Mouse (Mus musculus) mature B cell (primary cell): ENCODE measurements around the gene Smyd5.
"Not testable (repeated sequence)": the region's sequence is repeated elsewhere in the genome, so short reads cannot be mapped to it uniquely, and the experiment has no call there.

ENCODE experiments used
- in situ Hi-C: fragments of 300-500 bp; cut with MboI; formaldehyde crosslinking; loops from 2 replicates; pipeline ENCODE4 v1.14.3; 2019

Smyd5 gene

DNA sequence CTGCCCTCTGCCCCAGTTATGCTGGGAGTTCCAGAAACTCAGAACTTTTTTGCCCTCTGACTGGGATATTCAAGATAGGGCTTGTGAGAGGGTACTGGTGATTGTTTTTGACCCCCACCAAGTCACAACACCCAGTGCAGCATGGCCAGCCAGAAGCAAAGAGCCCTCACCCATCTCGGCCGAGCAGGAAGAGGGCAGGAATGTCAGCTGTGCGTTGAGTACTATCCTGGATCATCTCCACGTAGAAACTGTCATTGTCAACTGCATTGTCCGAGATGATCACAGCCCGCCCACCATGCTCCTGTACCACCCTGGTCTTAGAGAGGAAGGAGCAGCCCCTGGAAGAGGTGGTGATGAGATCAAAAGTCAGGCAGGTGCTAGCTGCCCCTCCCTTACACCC, 15.6 kb downstream of the Smyd5 start:
- in situ Hi-C loops = no loop called here

DNA sequence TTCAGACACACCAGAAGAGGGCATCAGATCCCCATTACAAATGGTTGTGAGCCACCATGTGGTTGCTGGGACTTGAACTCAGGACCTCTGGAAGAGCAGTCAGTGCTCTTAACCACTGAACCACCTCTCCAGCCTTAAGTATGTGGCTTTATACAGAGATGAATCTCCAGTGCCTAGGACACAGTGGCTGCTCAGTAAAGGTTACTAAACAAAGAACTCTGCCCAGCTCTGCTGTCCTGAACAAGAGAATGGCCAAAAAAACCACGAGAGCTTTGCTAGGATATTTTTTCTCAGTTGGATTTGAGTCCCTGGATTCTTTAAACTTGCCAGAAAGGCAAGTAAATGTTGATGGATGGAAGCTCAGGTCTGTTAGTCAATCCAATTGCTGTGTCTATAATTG, 18.4 kb downstream of the Smyd5 start:
- in situ Hi-C loops = not testable (repeated sequence)

DNA sequence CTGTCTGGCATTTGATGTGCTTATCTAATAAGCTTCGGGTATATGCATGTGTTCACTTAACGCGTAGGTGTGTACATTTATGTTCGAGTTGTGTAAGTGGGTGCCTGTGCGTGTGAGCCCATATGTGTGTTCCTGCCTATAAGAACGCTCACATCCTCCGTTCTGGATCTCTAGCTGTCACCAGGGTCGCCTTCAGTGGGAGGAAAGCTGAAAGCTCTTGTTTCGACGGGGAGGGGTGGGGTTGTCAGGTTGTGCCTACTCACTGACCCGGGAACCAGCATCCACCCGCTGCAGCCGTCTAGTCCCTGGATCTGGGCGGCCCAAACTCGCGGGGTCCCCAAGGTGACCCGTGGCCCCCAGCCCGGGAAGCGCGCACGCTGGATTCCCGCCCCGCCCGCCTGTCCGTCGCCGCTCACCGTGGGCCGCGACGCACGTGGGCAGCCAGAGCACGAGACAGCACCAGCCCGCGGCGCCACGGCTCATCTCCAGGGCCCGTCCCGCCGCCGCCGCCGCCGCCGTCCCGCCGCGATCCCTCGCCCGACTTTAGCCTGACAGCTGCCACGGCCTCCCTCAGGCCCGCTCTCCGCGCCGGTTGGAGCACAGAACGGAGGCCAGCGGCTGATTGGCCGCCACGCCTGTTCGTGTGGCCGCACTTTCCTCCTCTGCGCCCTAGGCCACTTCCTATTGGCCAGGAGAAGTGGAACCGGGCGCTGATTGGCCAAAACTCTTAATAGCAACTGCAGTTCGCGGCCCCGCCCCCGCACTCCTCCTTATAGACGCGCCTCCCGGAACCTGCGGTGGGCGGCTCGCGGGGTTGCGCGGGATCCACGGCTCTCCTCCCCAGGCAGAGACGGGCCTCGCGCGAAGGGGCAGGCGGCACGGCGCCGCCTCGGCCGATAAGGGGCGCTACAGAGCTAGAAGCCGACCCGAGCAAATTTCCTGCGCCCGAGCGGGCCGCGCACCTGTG, 19.2 kb downstream of the Smyd5 start, which contains the start of gene Cct7:
Gene Cct7 (plus strand): TSS at position 818 of the 967 bp plus-strand sequence.
- in situ Hi-C loops = no loop called here

DNA sequence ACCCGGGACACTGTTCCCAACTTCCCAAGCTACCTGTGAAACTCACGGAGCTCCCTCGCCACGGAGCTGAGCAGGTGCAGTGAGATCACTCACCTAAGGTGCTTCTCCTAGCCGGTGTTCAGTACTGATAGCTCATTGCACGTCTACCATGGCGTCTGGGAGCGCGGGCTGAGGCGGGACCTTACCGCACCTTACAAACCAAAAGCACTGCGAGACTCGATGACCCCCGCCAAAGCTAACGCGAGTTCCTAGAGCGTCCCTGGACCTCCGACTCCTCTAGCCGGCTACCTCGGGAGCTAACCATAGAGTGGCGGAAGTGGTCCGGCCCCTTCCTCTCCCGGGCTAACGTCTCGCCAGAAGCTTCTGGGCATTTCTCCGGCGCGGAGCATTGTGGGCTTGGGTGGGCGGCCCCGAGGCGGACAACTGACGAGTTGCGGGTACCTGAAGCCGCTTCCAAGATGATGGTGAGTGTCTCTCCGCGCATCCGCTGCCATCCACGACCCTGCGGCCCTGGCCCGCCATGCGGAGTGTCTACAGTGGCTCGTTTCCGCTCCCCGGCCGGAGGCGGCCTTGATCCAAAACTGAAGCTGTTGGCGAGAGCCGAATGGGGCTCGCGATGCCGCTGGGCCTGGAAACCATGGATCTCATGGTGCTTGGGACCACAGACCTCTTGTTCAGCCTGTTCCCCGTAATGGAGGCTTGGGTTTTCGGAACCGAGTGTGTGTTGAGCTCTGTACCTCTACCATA, 20.0 kb downstream of the Smyd5 start, which contains the start of gene Pradc1:
Gene Pradc1 (minus strand): TSS at position 307 of the 747 bp plus-strand sequence.
- in situ Hi-C loops = no loop called here

DNA sequence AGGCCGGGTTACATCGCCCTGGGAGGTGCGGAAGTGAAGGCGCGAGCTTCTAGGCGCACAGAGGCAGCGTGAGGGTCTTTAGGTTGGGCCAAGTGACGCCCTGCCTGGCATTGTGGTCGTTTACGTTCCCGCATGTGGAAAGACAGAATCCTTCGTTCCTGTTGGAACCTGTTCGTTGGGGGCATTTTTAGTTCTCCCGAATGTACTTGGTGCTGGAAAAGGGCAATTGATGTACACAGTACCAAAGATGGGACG, 20.5 kb downstream of the Smyd5 start:
- in situ Hi-C loops = no loop called here

DNA sequence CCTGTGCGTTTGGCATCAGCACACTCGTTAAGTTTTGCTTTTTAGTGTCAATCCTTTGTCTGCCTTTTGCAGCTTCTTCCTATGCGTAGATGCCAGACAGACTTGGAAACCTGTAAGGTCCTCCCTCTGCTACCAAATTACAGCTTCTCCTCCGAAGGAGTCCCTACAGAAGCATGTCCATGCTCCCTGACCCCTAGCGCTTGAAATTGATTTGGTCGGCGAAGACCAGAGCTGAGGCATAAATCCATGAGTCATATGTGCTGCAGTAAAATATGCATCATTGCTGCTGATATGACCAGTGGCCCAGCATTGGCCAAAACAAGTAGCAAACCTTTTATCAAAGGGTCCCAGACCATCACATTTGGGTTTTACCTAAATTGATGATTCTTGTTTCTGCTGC, 21.0 kb downstream of the Smyd5 start:
- in situ Hi-C loops = no loop called here

DNA sequence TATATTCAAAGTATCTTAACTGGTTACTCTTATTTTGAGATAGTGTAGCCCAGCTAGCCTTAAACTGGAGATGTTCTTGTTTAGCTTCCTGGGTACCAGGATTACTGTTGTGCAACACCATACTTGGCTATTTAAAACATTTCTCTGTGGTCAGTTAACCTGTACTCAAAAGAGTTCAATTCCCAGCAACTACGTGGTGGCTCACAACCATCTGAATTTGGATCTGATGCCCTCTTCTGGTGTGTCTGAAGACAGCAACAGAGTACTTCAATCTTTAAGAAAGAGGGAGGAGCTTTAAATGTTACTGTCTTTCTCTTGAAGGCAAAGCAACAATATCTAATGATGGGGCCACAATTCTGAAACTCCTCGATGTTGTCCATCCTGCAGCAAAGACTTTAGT, 27.8 kb downstream of the Smyd5 start:
- in situ Hi-C loops = no loop called here

DNA sequence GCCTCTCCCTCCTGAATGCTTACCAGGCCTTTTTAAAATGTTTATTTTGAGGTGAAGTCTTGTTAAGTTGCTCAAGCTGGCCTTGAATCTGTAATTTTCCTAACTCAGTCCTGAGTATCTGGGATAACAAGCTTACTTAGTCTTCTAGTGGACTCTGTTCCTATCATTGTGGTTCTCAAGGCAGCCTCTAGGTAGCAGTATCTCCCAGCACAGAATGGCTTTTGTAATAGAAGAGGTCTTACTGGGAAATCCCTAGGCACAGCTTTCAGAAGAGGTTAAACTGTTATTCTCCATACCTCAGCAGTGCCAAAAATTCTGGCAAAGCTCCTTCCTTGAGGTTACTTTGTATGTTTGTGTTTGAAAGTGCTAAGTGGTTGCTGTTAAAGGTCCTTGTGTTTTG, 33.6 kb downstream of the Smyd5 start:
- in situ Hi-C loops = no loop called here

DNA sequence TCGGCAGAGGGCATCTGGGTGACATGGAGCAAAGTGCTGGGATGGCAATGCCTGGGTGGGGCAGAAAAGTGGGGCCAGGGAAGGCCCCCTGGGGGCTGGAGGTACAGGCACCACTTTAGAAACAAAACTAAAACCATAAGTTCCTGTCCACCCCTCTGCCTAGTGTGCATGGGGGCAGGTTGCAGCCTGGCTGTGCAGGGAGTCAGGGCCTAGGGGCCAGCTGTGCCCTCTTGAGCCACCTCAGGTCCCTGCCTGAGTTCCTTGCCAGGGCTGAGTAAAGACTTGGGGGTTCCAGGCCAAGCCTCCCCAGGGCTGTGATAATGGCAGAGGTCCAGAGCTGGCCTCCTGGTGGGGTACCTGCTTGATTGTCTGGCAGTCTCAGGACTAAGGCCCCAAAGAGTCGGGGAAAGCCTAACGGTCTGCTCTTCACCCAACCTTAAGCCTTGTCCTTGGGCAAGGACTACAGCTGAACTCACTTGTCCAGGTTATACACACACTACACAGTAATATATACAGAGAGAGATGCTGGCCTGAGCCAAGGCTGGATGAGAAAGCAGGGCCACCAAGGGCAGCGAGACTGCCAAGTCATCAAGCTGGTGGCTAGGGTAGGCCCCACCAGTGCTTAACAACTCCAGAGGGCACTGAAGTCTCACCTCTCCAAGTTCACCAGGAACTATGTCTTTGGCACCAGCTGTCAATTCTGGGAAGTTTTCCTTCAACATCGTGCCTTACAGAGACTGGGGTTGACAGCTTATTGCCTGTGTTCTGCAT, 38.1 kb downstream of the Smyd5 start:
- in situ Hi-C loops = no loop called here

DNA sequence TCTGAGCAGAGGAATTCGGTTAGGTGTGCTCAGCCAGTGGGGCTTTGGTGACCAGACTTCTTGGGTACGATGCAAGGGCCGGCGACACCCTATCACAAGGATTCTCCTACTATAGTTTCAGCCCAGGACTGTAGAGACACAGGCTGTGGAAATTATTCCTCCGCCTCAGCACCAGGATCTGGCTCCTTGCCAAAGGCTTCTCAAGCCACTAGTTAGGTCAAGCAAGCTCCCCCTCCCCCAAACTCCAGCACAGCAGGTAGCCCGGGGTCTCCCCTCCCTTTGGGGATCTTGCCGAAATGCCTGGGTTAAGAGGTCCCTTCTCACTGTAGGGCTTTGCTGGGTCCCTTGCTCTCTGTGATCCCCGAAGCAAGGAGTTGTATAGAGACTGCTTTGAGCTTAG, 40.2 kb downstream of the Smyd5 start:
- in situ Hi-C loops = no loop called here

DNA sequence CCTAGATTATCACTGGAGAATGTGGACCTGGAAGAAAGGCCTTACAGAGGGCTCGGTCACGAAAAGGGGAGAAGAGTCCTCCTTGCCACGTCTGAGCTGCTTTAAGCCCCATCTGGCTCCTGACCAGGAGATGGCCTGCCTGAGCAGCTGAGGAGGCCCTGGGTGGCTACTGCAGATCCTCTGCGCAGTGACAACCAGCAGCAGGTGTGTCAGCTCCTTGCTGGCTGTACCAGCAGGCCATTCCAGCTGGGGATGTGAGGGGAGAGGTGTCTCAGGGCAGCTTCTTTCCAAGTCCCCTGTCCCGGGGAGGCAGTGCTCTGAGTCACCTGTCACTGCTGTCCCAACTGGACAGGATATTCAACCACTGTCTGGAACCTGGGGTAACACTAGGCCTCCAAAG, 40.8 kb downstream of the Smyd5 start:
- in situ Hi-C loops = no loop called here

DNA sequence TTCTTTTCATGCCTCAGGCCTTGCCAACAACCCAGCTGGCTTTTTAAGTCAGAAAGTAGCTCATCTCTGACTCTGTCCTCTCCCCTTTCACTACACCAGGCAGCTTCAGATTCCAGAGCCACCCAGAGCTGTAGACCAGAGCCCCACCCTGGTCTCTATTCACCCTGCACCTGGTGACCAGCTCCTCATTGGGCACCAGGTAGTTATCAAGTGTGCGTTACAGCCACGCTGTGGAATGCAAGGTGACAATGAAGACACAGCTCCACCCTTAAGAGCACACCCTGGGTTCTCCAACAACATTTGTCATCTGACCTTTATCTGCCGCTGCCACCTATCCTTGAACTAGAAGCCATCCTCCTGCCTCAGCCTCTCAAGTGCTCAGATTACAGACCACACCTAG, 43.8 kb downstream of the Smyd5 start:
- in situ Hi-C loops = no loop called here

DNA sequence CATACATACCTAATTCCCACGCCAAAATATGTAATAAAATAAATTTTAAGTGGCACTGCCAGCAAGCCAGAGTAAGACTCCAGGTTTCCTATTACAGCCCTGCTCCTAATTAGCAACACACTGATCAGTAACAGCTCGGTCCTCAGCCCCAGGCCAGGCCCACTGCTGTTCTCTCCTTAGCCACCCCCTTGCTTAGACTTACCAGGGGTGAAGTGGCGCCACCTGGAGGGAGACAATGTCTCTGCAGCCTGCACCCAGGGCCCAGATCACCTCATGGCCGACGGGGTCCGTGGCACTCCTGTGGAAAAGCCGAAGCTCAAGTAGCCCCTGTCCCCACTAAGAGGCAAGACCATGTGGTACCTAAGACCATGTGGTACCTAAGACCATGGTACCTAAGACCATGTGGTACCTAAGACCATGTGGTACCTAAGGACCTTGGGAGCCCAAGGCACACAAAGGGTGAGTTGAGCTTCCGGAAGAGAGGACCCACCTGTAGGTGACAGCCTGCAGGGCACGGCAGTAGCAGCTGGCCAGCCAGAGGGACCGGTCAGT, 45.7 kb downstream of the Smyd5 start:
- in situ Hi-C loops = no loop called here

DNA sequence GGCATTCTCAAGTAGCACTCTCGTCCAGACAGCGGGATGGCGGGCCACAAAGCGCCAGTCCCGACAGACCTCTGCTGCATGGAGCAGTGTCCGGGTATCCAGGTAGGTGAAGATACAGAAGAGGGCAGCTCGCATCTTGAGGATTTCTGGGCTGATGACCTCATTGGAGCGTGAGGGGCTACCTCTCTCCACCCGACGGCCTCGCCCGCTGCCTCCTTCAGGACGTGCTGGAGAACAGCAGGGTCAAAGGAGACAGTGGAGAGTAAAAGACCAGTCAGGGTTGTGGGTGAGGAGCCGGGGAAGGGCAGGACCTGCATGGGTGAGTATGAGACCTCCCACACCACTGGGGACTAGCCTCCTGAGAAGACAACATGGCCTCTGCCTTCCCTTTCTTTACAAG, 46.6 kb downstream of the Smyd5 start:
- in situ Hi-C loops = no loop called here

DNA sequence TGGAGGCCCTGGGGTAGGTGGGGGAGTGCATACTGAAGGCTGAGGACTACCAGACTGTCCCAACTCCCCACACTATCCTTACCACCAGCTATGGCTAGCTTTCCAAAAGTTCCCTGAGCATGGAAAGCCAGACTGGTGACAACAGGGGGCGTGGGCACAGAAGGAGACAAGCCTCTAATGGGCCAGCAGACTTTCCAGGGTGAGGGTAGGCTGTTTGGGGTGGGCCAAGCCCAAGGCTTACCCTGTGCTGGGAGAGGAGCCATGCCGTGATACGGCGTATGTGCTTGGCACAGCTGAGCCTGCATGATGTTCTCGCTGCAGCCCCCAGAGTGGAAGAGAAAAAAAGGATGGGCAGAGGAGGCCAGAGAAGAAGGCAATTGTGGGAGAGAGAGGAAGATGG, 48.2 kb downstream of the Smyd5 start:
- in situ Hi-C loops = no loop called here

DNA sequence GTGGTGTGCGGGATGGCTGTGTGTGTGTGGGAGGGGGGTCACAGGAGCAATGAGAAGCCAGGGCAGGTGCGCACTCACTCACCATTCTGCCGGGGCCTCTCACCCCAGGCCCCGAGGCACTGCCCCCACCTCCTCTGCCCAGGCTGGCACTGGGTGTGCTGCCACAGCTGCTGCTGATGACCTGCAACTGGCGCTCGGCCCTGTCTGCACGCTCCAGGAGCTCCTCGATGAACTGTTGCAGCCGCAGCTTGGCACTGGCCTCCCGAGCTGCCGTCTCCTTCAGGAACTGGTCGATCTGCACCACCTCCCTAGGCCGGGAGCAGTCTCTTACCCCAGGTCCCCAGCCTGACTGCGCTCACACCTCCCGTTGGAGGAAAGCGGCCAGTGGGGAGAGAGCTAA, 48.9 kb downstream of the Smyd5 start:
- in situ Hi-C loops = no loop called here

DNA sequence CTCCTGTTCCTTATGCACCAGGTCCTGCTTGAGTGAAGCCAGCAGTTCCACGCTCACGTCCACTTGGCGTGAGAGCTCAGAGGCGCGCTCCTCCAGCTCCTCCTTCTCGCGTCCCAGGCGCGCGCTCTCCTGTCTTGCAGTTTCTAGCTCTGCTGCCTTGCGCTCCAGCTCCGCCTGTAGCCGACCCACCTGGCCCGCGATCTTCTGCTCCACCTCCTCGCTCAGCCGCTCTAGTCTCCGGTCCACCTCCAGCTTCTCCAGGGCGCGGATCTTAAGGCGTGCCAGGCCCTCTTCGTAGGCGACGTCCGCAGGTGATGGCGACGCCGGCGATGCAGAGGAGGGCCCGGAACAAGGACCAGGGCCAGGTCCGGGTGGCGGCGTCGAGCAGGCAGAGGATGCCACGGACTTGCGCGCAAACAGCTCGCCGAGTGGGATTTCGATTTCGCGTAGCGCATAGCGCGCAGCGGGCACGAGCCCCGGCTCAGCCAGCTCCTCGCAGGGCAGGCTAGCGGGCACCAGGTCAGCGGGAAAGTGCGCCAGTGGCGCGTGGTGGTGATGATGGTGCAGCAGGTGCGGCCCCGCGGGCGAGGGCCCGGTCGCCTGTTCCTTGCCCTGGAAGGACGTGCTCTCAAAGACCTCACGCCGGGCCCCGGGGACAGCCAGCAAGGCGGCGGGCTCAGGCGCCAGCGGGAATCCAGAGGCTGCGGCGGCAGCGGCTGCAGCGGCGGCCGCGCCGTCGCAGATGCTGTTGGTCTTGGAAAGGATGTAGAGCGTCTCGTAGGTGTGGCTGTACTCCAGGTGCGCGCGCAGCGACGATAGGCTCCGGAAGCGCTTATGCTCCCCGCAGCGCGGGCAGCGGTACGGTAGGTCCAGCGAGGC, 52.3 kb downstream of the Smyd5 start:
- in situ Hi-C loops = no loop called here

DNA sequence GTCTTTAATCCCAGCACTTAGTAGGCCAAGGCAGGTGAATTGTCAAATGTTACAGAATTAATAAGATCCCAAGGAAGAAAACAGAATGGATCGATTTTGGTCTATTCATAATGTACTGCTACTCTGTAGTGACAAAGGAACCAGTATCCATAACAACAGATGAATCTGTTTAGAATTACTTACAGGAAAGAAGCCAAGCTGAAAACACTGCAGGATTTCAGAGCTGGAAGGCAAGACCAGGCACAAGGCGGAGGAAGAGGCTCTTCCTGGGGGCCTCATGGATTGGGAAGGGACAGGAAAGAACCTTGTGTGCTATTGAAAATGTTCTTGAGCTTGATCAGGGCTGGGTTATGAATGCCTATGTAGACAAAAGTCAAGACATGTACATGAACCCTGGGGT, 53.9 kb downstream of the Smyd5 start:
- in situ Hi-C loops = no loop called here

DNA sequence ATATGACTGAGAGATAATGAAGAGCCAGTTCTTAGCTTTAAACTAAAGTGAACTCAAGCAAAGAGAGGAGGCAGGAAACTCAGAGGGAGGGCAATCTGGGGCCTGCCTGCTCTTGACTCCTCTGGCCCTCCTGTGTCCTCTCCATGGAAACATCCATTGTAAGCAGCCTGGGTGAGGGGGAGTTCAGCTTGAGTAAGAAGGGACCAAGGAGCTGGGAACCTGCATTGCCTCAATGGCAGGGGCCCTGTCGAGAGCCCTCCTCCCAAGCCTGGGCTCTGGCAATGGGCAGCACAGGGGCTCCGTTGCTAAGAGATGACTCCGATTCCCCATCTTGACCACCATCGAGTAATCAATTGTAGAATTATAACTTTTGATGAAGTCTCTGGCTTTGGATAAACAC, 56.7 kb downstream of the Smyd5 start:
- in situ Hi-C loops = no loop called here

DNA sequence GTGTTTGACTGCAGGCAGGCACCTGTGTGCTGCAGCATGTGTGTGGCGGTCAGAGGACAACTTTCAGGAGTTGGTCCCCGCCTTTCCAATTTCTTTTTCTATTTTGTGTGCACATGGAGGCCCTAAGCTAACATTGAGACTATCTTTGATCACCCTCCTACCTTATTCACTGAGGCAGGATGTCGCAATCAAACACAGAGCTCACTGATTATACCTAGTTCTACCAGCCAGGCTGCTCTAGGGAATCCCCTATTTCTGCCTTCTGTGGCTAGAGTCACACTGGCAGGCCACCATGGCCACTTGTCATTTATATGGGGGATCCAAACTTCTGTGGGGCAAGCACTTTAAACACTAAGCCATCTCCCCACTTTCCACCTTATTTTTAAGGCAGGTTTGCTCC, 57.9 kb downstream of the Smyd5 start:
- in situ Hi-C loops = no loop called here

DNA sequence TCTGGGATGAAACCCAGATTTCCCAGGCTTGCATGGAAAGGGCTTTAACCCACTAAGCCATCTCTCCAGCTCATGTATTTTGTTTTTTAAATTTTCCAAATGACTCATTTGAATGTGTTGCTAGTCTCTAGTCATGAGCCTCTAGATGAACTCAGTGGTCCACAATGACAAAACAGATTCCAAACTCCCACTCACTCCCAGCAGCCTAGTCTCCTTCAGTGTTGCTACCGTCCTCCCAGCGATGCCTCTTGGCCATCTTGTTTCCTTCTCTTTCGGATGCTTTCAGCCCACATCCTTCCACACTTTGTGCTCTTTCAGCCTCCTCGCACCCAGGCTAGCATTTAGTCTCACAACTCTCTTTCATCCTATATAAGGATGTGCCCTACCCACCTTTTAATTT, 58.5 kb downstream of the Smyd5 start:
- in situ Hi-C loops = no loop called here
